Mouse (Mus musculus) ES-E14 (cell line): ENCODE results near the gene Aifm3. TPM values are rescaled to one million over a fixed set of nuclear protein-coding genes. Genes with fewer than 3 reads are reported as not detected.

Experiments used
- DNase-seq: peaks from one replicate; pipeline ENCODE4 v3.0.0-alpha.2; 2013; ENCODE audit warnings: low read depth, low spot score
- H3K27ac ChIP-seq: 2 replicates; pipeline ENCODE4 v1.5.1; 2012; ENCODE audit warnings: low read depth, mild to moderate bottlenecking, low read length, moderate library complexity, mixed read lengths; ENCODE audit not compliant: poor library complexity, insufficient read depth, severe bottlenecking
- H3K36me3 ChIP-seq: 2 replicates; pipeline ENCODE4 v1.6.1; 2012; ENCODE audit warnings: mild to moderate bottlenecking, low read length, moderate library complexity, mixed read lengths; ENCODE audit not compliant: control insufficient read depth, poor library complexity, insufficient read depth, severe bottlenecking
- H3K4me1 ChIP-seq, 2 experiments: fragments of 150-350 bp in 1 of 2; sonication (generic) in 1 of 2; 2 replicates each; pipeline ENCODE4 v1.6.1; 2012; ENCODE audit warnings: low read length in 2 of 2, mild to moderate bottlenecking in 1 of 2, mixed read lengths in 1 of 2; ENCODE audit not compliant: control insufficient read depth in 2 of 2, insufficient read depth in 2 of 2, poor library complexity in 1 of 2
- H3K4me3 ChIP-seq, 2 experiments: fragments of 150-350 bp in 1 of 2; sonication (generic) in 1 of 2; 2 replicates each; pipeline ENCODE4 v1.5.1; 2012; ENCODE audit warnings: low read length in 2 of 2, low read depth in 1 of 2, mild to moderate bottlenecking in 1 of 2, mixed read lengths in 1 of 2; ENCODE audit not compliant: insufficient read depth in 1 of 2, poor library complexity in 1 of 2, severe bottlenecking in 1 of 2
- H3K9ac ChIP-seq: 2 replicates; pipeline ENCODE4 v1.6.1; 2012; ENCODE audit warnings: low read depth, mild to moderate bottlenecking, low read length, mixed read lengths; ENCODE audit not compliant: poor library complexity, insufficient read depth, severe bottlenecking
- H3K9me3 ChIP-seq: fragments of 150-350 bp; sonication (generic); 2 replicates; pipeline ENCODE4 v1.6.1; 2012; ENCODE audit warnings: low read depth, mild to moderate bottlenecking, low read length; ENCODE audit not compliant: control insufficient read depth, insufficient read depth
- CHD2 ChIP-seq: IDR thresholded peaks from 2 replicates; pipeline ENCODE4 v1.6.1; 2014; ENCODE audit warnings: mild to moderate bottlenecking, low read depth, low read length, inconsistent platforms
- HCFC1 ChIP-seq: IDR thresholded peaks from 2 replicates; pipeline ENCODE4 v1.6.1; 2012; ENCODE audit warnings: low read length, inconsistent platforms, borderline replicate concordance; ENCODE audit not compliant: insufficient read depth
- MAFK ChIP-seq: IDR thresholded peaks from 2 replicates; pipeline ENCODE4 v1.6.1; 2014; ENCODE audit warnings: mild to moderate bottlenecking, low read depth, low read length, inconsistent platforms; ENCODE audit not compliant: insufficient read depth
- ZC3H11A ChIP-seq: IDR thresholded peaks from 2 replicates; pipeline ENCODE4 v1.6.1; 2012; ENCODE audit warnings: low read depth, mild to moderate bottlenecking, inconsistent platforms, low read length, borderline replicate concordance
- ZNF384 ChIP-seq: IDR thresholded peaks from 2 replicates; pipeline ENCODE4 v1.6.1; 2012; ENCODE audit warnings: low read depth, low read length, inconsistent platforms
- in situ Hi-C, 2 experiments: fragments of 600-800 bp; cut with MboI; formaldehyde crosslinking; loops; one replicate each; pipeline ENCODE4 v1.15.1; 2025; ENCODE audit warnings: low sequenced_read_pairs in 2 of 2, inconsistent platforms in 1 of 2; ENCODE audit not compliant: unreplicated experiment in 2 of 2
- total RNA-seq: library from RNA; depleted of rRNA; stranded (reverse); fragments of 300-350 nt; gene quantifications from 2 replicates; pipeline ENCODE4 v1.2.3, GENCODE M21; 2012; rRNA removed

The Aifm3 gene
- 3.0 and 5.7 TPM in 2 replicates for total RNA-seq

DNA sequence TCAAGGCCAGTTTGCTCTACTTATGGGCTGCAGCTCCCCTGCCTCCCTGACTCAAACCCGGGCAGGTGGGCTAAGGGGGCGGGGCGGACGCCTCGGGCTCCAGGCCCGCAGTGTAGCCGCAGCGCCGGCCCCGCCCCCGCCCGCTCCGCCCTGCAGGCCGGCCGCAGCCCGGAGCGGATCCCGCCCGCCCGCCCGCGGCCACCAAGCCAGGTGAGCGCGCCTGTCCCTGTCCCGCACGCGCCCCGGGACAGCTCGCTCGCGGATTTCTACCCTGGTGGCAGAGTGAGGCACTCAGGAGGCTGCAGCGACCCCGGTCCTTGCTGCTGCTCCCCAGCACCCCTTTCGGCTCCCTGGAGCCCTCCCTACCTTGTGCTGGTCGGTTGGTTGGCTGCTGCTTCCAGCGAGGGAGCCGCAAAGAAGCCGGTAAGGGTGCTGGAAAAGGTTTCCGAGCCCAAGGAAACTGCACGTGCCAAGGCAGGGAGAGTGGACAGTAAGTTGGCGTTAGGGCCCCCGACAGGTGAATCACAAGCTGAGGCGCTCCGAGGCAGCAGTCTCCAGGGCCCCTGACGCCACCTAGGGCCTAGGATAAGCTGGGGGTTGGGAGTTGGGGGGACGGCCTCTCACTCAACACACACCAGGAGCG, at the start of gene Aifm3:
Gene Aifm3, plus strand, starts transcription at position 143 of the 643 bp plus-strand sequence.
- TF ChIP-seq CHD2 = no peak
- 0 out of 4 replicates have a peak, but pooled peaks cover 0 to 3% of the 10 kb centered on the region in 2 experiments for H3K4me1 ChIP-seq
- H3K9me3 ChIP-seq = no peaks in the 10 kb centered on the region
- H3K27ac ChIP-seq = no peak within 1 kb of the TSS
- DNase-seq = peak; percentile 33
- peak within 1 kb of the TSS; percentile 75 for H3K9ac ChIP-seq
- peak within 1 kb of the TSS; percentile 78 to 96 for H3K4me3 ChIP-seq
- peaks cover 12% of the 10 kb centered on the region for H3K36me3 ChIP-seq
- in situ Hi-C loops = no loop called here

DNA sequence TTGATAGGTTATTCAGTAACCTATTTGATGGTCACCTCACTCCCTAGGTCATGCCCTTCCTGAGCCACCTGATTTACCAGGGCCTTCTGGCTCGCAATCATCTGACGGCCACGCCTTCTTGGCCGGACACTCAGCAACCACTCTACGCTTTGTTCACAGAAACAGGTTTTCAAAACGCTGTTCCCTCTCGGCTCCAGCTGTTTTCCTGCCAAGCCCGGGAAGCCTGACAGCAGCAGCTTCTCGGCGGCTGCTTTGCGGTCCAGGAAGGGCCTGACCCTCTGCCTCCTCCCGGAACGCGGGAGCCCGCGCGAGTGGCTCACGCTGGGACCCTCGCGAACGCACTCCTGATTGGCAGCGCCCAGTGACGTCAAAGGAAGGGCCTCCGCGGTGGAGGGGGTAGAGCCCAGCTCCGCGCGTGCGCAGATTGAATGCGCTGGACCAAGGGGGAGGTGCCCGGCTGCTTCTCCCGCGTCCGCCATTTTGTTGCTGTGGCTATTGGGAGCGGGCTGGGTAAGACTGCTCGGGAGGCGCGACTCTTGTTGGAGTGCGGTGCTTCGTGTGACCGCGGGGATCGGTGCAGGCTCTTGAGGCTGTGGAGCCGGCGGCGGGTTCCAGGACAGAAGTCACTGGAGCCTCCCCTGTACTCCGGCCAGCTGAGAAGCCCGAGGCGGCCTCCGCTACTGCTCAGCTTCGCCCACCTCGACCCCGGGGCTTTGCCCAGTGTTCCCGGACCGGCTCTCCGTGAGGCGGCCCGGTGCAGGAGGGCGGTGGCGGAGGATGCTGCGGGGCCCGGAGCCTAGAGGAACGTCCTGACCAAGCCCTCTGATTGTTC, 37.7 kb upstream of the Aifm3 start, which contains the start of gene Crkl:
Gene Crkl, plus strand, starts transcription at position 447 of the 832 bp plus-strand sequence.
- Histone ChIP-seq H3K36me3 (peaks cover 2% of the 10 kb centered on the region), H3K27ac (peak within 1 kb of the TSS; percentile 77), H3K4me1 (peaks cover 8 to 18% of the 10 kb centered on the region in 2 experiments), H3K9me3 (peaks cover 1% of the 10 kb centered on the region; the same call in 1 of the 2 replicates), H3K4me3 (peak within 1 kb of the TSS; percentile 86 to 96), H3K9ac (peak within 1 kb of the TSS; percentile 91)
- in situ Hi-C loops = no loop called here
- TF ChIP-seq ZC3H11A = no peak
- peak; percentile 51; the same call in 1 of the 2 replicates for TF ChIP-seq HCFC1
- TF ChIP-seq CHD2 = no peak
- DNase-seq = peak; percentile 96

DNA sequence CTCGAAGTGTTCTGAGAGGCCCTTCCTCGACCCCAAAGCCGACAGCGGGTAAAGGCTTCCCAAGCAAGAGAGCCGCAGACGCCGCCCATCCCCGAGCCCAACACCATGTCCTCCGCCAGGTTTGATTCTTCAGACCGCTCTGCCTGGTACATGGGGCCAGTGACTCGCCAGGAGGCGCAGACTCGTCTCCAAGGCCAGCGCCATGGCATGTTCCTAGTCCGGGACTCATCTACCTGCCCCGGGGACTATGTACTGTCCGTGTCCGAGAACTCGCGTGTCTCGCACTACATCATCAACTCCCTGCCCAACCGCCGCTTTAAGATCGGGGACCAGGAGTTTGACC, 37.1 kb upstream of the Aifm3 start:
- H3K4me1 ChIP-seq = peaks cover 13 to 21% of the 10 kb centered on the region in 2 experiments
- in situ Hi-C loops = no loop called here
- peak overlapping the region; percentile 88 for H3K9ac ChIP-seq
- H3K9me3 ChIP-seq = no peaks in the 10 kb centered on the region
- peaks cover 2% of the 10 kb centered on the region for H3K36me3 ChIP-seq
- peak overlapping the region; percentile 82 to 96 for H3K4me3 ChIP-seq
- no peak for DNase-seq
- peak overlapping the region; percentile 70 for H3K27ac ChIP-seq
- TF ChIP-seq MAFK (no peak), ZNF384 (no peak), ZC3H11A (no peak), CHD2 (no peak), HCFC1 (no peak)

DNA sequence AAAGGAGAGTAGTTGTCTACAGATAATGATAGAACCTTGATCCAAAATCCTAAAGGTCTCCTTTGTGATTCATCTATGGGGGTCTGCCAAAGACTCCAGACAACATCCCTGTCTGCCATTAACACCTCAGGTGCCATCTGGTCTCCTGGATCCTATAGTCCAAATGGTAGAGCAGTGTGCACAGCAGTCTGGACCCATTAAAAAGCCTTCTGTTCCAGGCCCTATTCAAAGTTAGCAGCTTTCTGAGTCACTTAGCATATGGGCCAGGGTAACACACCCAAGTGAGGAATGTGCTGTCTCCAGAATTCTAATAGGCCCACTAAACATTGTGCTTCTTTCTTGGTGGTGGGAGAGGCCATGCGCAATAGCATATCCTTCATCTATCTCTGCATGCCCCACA, 32.5 kb upstream of the Aifm3 start:
- H3K9me3 ChIP-seq = no peaks in the 10 kb centered on the region
- H3K9ac ChIP-seq = no peak overlapping the region
- peaks cover 15 to 23% of the 10 kb centered on the region in 2 experiments for H3K4me1 ChIP-seq
- in situ Hi-C loops = no loop called here
- TF ChIP-seq MAFK (no peak), HCFC1 (no peak), ZNF384 (no peak), ZC3H11A (no peak), CHD2 (no peak)
- H3K36me3 ChIP-seq = peaks cover 6% of the 10 kb centered on the region
- H3K27ac ChIP-seq = peak overlapping the region; percentile 24; the same call in 1 of the 2 replicates
- DNase-seq = no peak
- H3K4me3 ChIP-seq = no peak overlapping the region
